Mouse (Mus musculus): Measurements from ENCODE around the gene Ncapg. TPM values are rescaled to one million over a fixed set of nuclear protein-coding genes. Genes with fewer than 3 reads are reported as not detected.

Gene Ncapg
- polyA plus RNA-seq (2017; shearing (Covaris generic)) = 10.8 TPM

GRCm38 (mm10) chr5:45669598-45670279 lies at the start of gene Ncapg:
Gene Ncapg (plus strand): TSS chr5:45669919.

GRCm38 (mm10) chr5:45638806-45639714 lies 30.7 kb upstream of the Ncapg start, which contains the start of gene Fam184b:
Gene Fam184b (minus strand): TSS chr5:45639614.

Other genes starting within 250 kb of the Ncapg start
- gene Qdpr, start 219.7 kb upstream of the Ncapg start, polyA plus RNA-seq (2017; shearing (Covaris generic)) = 93.6 TPM
- gene Clrn2, start 216.2 kb upstream of the Ncapg start, polyA plus RNA-seq (2017; shearing (Covaris generic)) = not detected
- gene Lap3, start 176.5 kb upstream of the Ncapg start, polyA plus RNA-seq (2017; shearing (Covaris generic)) = 32.7 TPM
- 307 TPM for gene Med28, start 149.7 kb upstream of the Ncapg start, polyA plus RNA-seq (2017; shearing (Covaris generic))
- not detected for gene Fam184b, start 30.3 kb upstream of the Ncapg start, polyA plus RNA-seq (2017; shearing (Covaris generic))
- 21.2 TPM for gene Lcorl, start 187.7 kb downstream of the Ncapg start, polyA plus RNA-seq (2017; shearing (Covaris generic))

All from activated CD4-positive, CD25-positive, alpha-beta regulatory T cell, adult 9 weeks (primary cell).